Mouse (Mus musculus) E14TG2a.4 (cell line): ENCODE results near the gene Nrbp1.

Experiments
- CTCF ChIP-seq: conservative IDR thresholded peaks from 2 replicates; pipeline ENCODE4 v1.5.1; 2014; ENCODE audit warnings: low read length
- NANOG ChIP-seq: IDR thresholded peaks from 2 replicates; pipeline ENCODE4 v1.6.1; 2014; ENCODE audit warnings: borderline replicate concordance, low read length, mixed read lengths

DNA sequence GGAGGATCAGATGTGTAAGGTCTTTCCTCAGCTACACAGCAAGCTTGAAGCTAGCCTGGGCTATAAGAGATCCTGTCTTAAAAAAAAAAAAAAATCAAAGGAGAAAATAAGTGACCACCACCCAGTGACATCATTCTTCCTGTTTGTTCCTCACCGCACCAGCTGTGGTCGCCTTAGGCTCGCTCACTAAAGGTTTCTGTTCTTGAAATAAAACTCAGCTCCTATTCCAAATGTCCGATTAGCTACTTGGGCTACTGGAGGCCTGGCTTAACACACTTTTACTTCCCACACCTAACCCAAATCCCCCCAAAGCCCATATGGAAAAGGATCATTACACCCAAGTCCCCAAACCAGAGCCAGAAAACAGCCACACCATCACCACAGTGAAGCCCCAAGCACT, 47.6 kb downstream of the Nrbp1 start:
- no peak for TF ChIP-seq CTCF
- no peak for TF ChIP-seq NANOG
